Mouse (Mus musculus) brain, adult 2 months (tissue): Measurements from ENCODE around the gene Gm20809.
"Not testable (repeated sequence)": the region's sequence is repeated elsewhere in the genome, so short reads cannot be mapped to it uniquely, and the experiment has no call there.

Source experiments
- DNase-seq: peaks from one replicate; pipeline ENCODE4 v3.0.0; 2011; ENCODE audit warnings: low read depth, low spot score

The Gm20809 gene

GRCm38 (mm10) chrY:24454757-24455156 is at the start of gene Gm20809:
Gene Gm20809, plus strand, starts transcription at chrY:24455057.
- not testable (repeated sequence) for DNase-seq
